Mouse (Mus musculus) limb, embryonic 13.5 days (tissue): ENCODE results near the gene Myo16. TPM values are rescaled to one million over a fixed set of nuclear protein-coding genes. Genes with fewer than 3 reads are reported as not detected.
A peak's percentile ranks its signal among the peaks of the same experiment; 100 is the strongest.

Source experiments
- ATAC-seq: fragments of 200-750 bp; cut with Nextera tagmentation; 2 replicates; pipeline ENCODE4 v1.8.0; 2017; ENCODE audit warnings: low read depth, moderate number of reproducible peaks, moderate TSS enrichment; ENCODE audit not compliant: low FRiP score
- H3K27ac ChIP-seq: fragments of 300-500 bp; sonication (generic); 2 replicates; pipeline ENCODE4 v1.5.1; 2015; ENCODE audit warnings: inconsistent platforms, mild to moderate bottlenecking, moderate library complexity
- H3K27me3 ChIP-seq: fragments of 300-500 bp; sonication (generic); 2 replicates; pipeline ENCODE4 v1.6.1; 2015; ENCODE audit warnings: mild to moderate bottlenecking, inconsistent platforms
- H3K36me3 ChIP-seq: fragments of 300-500 bp; sonication (generic); 2 replicates; pipeline ENCODE4 v1.6.1; 2015; ENCODE audit warnings: inconsistent platforms, mild to moderate bottlenecking, moderate library complexity
- H3K4me1 ChIP-seq: fragments of 300-500 bp; sonication (generic); 2 replicates; pipeline ENCODE4 v1.6.1; 2015; ENCODE audit warnings: inconsistent platforms
- H3K4me2 ChIP-seq: fragments of 300-500 bp; sonication (generic); replicated peaks from 2 replicates; pipeline ENCODE4 v1.6.1; 2015; ENCODE audit warnings: inconsistent platforms, mild to moderate bottlenecking, moderate library complexity
- H3K4me3 ChIP-seq: fragments of 300-500 bp; sonication (generic); 2 replicates; pipeline ENCODE4 v1.5.1; 2015; ENCODE audit warnings: moderate library complexity, mild to moderate bottlenecking, inconsistent platforms
- H3K9ac ChIP-seq: fragments of 300-500 bp; sonication (generic); 2 replicates; pipeline ENCODE4 v1.6.1; 2015; ENCODE audit warnings: mild to moderate bottlenecking, inconsistent platforms
- H3K9me3 ChIP-seq: fragments of 300-500 bp; sonication (generic); 2 replicates; pipeline ENCODE4 v1.6.1; 2016; ENCODE audit warnings: inconsistent platforms
- WGBS: fragments of 180-500 bp; shearing (Covaris S2); methylation state at CpG from one replicate; pipeline ENCODE4 v1.1.7; 2015; 5-methylcytosine and 5-hydroxymethylcytosine counted together
- polyA plus RNA-seq: library from polyadenylated mRNA; unstranded; fragments of >200 nt; fragmentation: Nextera tagmentation; extraction: Ambion mirVana; gene quantifications from 2 replicates; pipeline ENCODE4 v1.2.1, GENCODE M21; 2015

Myo16 gene
- polyA plus RNA-seq, 1 experiment from 2014 or later: 0.70 TPM

- Histone ChIP-seq H3K9me3 (no peaks in the 10 kb centered on the region), H3K27me3 (peaks cover 5% of the 10 kb centered on the region; the same call in 1 of the 2 replicates), H3K4me1 (no peaks in the 10 kb centered on the region), H3K9ac (no peak overlapping the region), H3K4me3 (no peak overlapping the region), H3K36me3 (no peaks in the 10 kb centered on the region), H3K4me2 (no peak overlapping the region), H3K27ac (no peak overlapping the region)
- ATAC-seq: no peak
- WGBS: 64% methylated on average over 2 of the region's 2 CpGs
These were observed 240.8 kb downstream of the Myo16 start for GRCm38 (mm10) chr8:10394506-10394905.

- Histone ChIP-seq H3K4me3 (no peak overlapping the region), H3K4me1 (no peaks in the 10 kb centered on the region), H3K9me3 (no peaks in the 10 kb centered on the region), H3K27ac (no peak overlapping the region), H3K4me2 (no peak overlapping the region), H3K36me3 (no peaks in the 10 kb centered on the region), H3K27me3 (peaks cover 5% of the 10 kb centered on the region; the same call in 1 of the 2 replicates), H3K9ac (no peak overlapping the region)
- no peak for ATAC-seq
- 57% methylated on average over 7 of the region's 7 CpGs for WGBS
These were observed 241.4 kb downstream of the Myo16 start for GRCm38 (mm10) chr8:10395146-10395545.

- 7% methylated on average over 4 of the region's 4 CpGs for WGBS
- H3K9ac ChIP-seq: no peak overlapping the region
- no peaks in the 10 kb centered on the region for H3K4me1 ChIP-seq
- ATAC-seq: no peak
- H3K27me3 ChIP-seq: peaks cover 9% of the 10 kb centered on the region; the same call in 1 of the 2 replicates
- no peaks in the 10 kb centered on the region for H3K36me3 ChIP-seq
- H3K4me3 ChIP-seq: no peak overlapping the region
- no peak overlapping the region for H3K27ac ChIP-seq
- H3K4me2 ChIP-seq: no peak overlapping the region
- H3K9me3 ChIP-seq: no peaks in the 10 kb centered on the region
These were observed 248.9 kb downstream of the Myo16 start for GRCm38 (mm10) chr8:10402606-10403005.

- Histone ChIP-seq H3K27me3 (peaks cover 9% of the 10 kb centered on the region; the same call in 1 of the 2 replicates), H3K4me1 (no peaks in the 10 kb centered on the region), H3K27ac (no peak overlapping the region), H3K9ac (no peak overlapping the region), H3K9me3 (no peaks in the 10 kb centered on the region), H3K4me3 (no peak overlapping the region), H3K4me2 (no peak overlapping the region), H3K36me3 (no peaks in the 10 kb centered on the region)
- peak; percentile 63; the same call in 1 of the 2 replicates for ATAC-seq
- WGBS: 30% methylated on average over 8 of the region's 8 CpGs
These were observed 251.8 kb downstream of the Myo16 start for GRCm38 (mm10) chr8:10405469-10405868.

- H3K36me3 ChIP-seq: no peaks in the 10 kb centered on the region
- WGBS: 78% methylated on average over 9 of the region's 9 CpGs
- H3K9me3 ChIP-seq: no peaks in the 10 kb centered on the region
- no peak overlapping the region for H3K4me3 ChIP-seq
- no peak for ATAC-seq
- H3K4me2 ChIP-seq: no peak overlapping the region
- H3K9ac ChIP-seq: no peak overlapping the region
- H3K4me1 ChIP-seq: no peaks in the 10 kb centered on the region
- H3K27me3 ChIP-seq: no peaks in the 10 kb centered on the region
- H3K27ac ChIP-seq: no peak overlapping the region
These were observed 255.3 kb downstream of the Myo16 start for GRCm38 (mm10) chr8:10409043-10409442.

GRCm38 (mm10) chr8:10411511-10411910 is 257.8 kb downstream of the Myo16 start:
- whole genome bisulfite sequencing: 72% methylated on average over 4 of the region's 4 CpGs
- no peak for ATAC-seq

GRCm38 (mm10) chr8:10413881-10414280 is 260.2 kb downstream of the Myo16 start:
- no peaks in the 10 kb centered on the region for H3K36me3 ChIP-seq
- 89% methylated on average over 8 of the region's 8 CpGs for WGBS

More at GRCm38 (mm10) chr8:10411511-10411910, 257.8 kb downstream of the Myo16 start:
- Histone ChIP-seq H3K9ac (no peak overlapping the region), H3K27ac (no peak overlapping the region), H3K4me1 (peaks cover 8% of the 10 kb centered on the region; the same call in 1 of the 2 replicates), H3K4me3 (no peak overlapping the region), H3K4me2 (no peak overlapping the region), H3K27me3 (no peaks in the 10 kb centered on the region), H3K36me3 (no peaks in the 10 kb centered on the region), H3K9me3 (no peaks in the 10 kb centered on the region)

GRCm38 (mm10) chr8:10414684-10415212 is 261.0 kb downstream of the Myo16 start:
- no peak overlapping the region for H3K27ac ChIP-seq
- H3K4me1 ChIP-seq: peaks cover 8% of the 10 kb centered on the region; the same call in 1 of the 2 replicates
- 0 out of 2 replicates have a peak, but pooled peaks have one; percentile 26 for ATAC-seq
- H3K9me3 ChIP-seq: no peaks in the 10 kb centered on the region
- H3K9ac ChIP-seq: peak overlapping the region; percentile 25; the same call in 1 of the 2 replicates
- H3K36me3 ChIP-seq: no peaks in the 10 kb centered on the region
- H3K4me2 ChIP-seq: no peak overlapping the region
- H3K27me3 ChIP-seq: no peaks in the 10 kb centered on the region; the same call in 1 of the 2 replicates
- 26% methylated on average over 6 of the region's 6 CpGs for WGBS
- no peak overlapping the region for H3K4me3 ChIP-seq

More at GRCm38 (mm10) chr8:10413881-10414280, 260.2 kb downstream of the Myo16 start:
- no peaks in the 10 kb centered on the region; the same call in 1 of the 2 replicates for H3K27me3 ChIP-seq
- no peak overlapping the region for H3K9ac ChIP-seq
- H3K4me1 ChIP-seq: peaks cover 8% of the 10 kb centered on the region; the same call in 1 of the 2 replicates
- no peak for ATAC-seq
- H3K9me3 ChIP-seq: no peaks in the 10 kb centered on the region
- no peak overlapping the region for H3K4me2 ChIP-seq
- H3K27ac ChIP-seq: no peak overlapping the region
- no peak overlapping the region for H3K4me3 ChIP-seq

- WGBS: 31% methylated on average over 7 of the region's 7 CpGs
These were observed 261.6 kb downstream of the Myo16 start for GRCm38 (mm10) chr8:10415288-10415687.

GRCm38 (mm10) chr8:10415885-10416284 is 262.2 kb downstream of the Myo16 start:
- Histone ChIP-seq H3K36me3 (no peaks in the 10 kb centered on the region), H3K4me1 (peaks cover 8% of the 10 kb centered on the region; the same call in 1 of the 2 replicates), H3K27ac (no peak overlapping the region), H3K4me2 (no peak overlapping the region), H3K4me3 (no peak overlapping the region), H3K9me3 (no peaks in the 10 kb centered on the region), H3K27me3 (no peaks in the 10 kb centered on the region; the same call in 1 of the 2 replicates), H3K9ac (no peak overlapping the region)
- 79% methylated on average over 9 of the region's 9 CpGs for WGBS
- no peak for ATAC-seq

More at GRCm38 (mm10) chr8:10415288-10415687, 261.6 kb downstream of the Myo16 start:
- H3K9ac ChIP-seq: no peak overlapping the region
- H3K4me1 ChIP-seq: peaks cover 8% of the 10 kb centered on the region; the same call in 1 of the 2 replicates
- no peaks in the 10 kb centered on the region; the same call in 1 of the 2 replicates for H3K27me3 ChIP-seq
- H3K4me2 ChIP-seq: no peak overlapping the region
- no peak overlapping the region for H3K4me3 ChIP-seq
- H3K36me3 ChIP-seq: no peaks in the 10 kb centered on the region
- H3K27ac ChIP-seq: no peak overlapping the region
- ATAC-seq: no peak
- H3K9me3 ChIP-seq: no peaks in the 10 kb centered on the region

GRCm38 (mm10) chr8:10416806-10417205 is 263.1 kb downstream of the Myo16 start:
- no peak overlapping the region for H3K9ac ChIP-seq
- peaks cover 8% of the 10 kb centered on the region; the same call in 1 of the 2 replicates for H3K4me1 ChIP-seq
- H3K9me3 ChIP-seq: no peaks in the 10 kb centered on the region
- no peaks in the 10 kb centered on the region; the same call in 1 of the 2 replicates for H3K27me3 ChIP-seq
- no peaks in the 10 kb centered on the region for H3K36me3 ChIP-seq
- ATAC-seq: no peak
- no peak overlapping the region for H3K4me2 ChIP-seq
- H3K27ac ChIP-seq: no peak overlapping the region
- H3K4me3 ChIP-seq: no peak overlapping the region
- 46% methylated on average over 12 of the region's 12 CpGs for WGBS

GRCm38 (mm10) chr8:10417281-10417680 is 263.6 kb downstream of the Myo16 start:
- no peak overlapping the region for H3K4me2 ChIP-seq
- peaks cover 8% of the 10 kb centered on the region; the same call in 1 of the 2 replicates for H3K4me1 ChIP-seq
- H3K27me3 ChIP-seq: no peaks in the 10 kb centered on the region; the same call in 1 of the 2 replicates
- ATAC-seq: no peak
- H3K27ac ChIP-seq: no peak overlapping the region
- no peaks in the 10 kb centered on the region for H3K36me3 ChIP-seq
- H3K4me3 ChIP-seq: no peak overlapping the region
- no peaks in the 10 kb centered on the region for H3K9me3 ChIP-seq
- no peak overlapping the region for H3K9ac ChIP-seq
- WGBS: 88% methylated on average over 6 of the region's 6 CpGs
